Mouse (Mus musculus) CH12.LX (cell line): ENCODE measurements around the gene Htra2.

ENCODE experiments used
- BHLHE40 ChIP-seq: IDR thresholded peaks from 2 replicates; pipeline ENCODE4 v1.6.1; 2011; ENCODE audit warnings: mild to moderate bottlenecking, low read depth, low read length, improper control_type of control experiment
- CTCF ChIP-seq, 2 experiments: IDR thresholded peaks in 1 of 2; conservative IDR thresholded peaks in 1 of 2; 2 replicates each; pipeline ENCODE4 v1.5.1; 2011 to 2012; ENCODE audit warnings: low read depth in 2 of 2, low read length in 2 of 2, improper control_type of control experiment in 1 of 2, inconsistent platforms in 1 of 2, mild to moderate bottlenecking in 1 of 2, moderate library complexity in 1 of 2
- E2F4 ChIP-seq: IDR thresholded peaks from 2 replicates; pipeline ENCODE4 v1.6.1; 2011; ENCODE audit warnings: low read depth, low read length, improper control_type of control experiment; ENCODE audit not compliant: insufficient replicate concordance
- ETS1 ChIP-seq: conservative IDR thresholded peaks from 2 replicates; pipeline ENCODE4 v1.6.1; 2012; ENCODE audit warnings: low read depth, mild to moderate bottlenecking, inconsistent platforms, low read length, improper control_type of control experiment, moderate library complexity
- JUND ChIP-seq: conservative IDR thresholded peaks from 2 replicates; pipeline ENCODE4 v1.6.1; 2011; ENCODE audit warnings: low read depth, low read length, improper control_type of control experiment
- MYC ChIP-seq: IDR thresholded peaks from 2 replicates; pipeline ENCODE4 v1.6.1; 2011; ENCODE audit warnings: low read depth, mild to moderate bottlenecking, improper control_type of control experiment, low read length
- POLR2A ChIP-seq: IDR thresholded peaks from 2 replicates; pipeline ENCODE4 v1.6.1; 2011; ENCODE audit warnings: low read depth, mild to moderate bottlenecking, improper control_type of control experiment, low read length
- UBTF ChIP-seq: IDR thresholded peaks from 2 replicates; pipeline ENCODE4 v1.6.1; 2012; ENCODE audit warnings: low read depth, mild to moderate bottlenecking, inconsistent platforms, low read length, improper control_type of control experiment, moderate library complexity
- USF1 ChIP-seq: IDR thresholded peaks from 2 replicates; pipeline ENCODE4 v1.6.1; 2014; ENCODE audit warnings: low read depth, mild to moderate bottlenecking, inconsistent platforms, low read length, improper control_type of control experiment
- ZNF384 ChIP-seq: IDR thresholded peaks from 2 replicates; pipeline ENCODE4 v1.6.1; 2012; ENCODE audit warnings: low read depth, low read length, improper control_type of control experiment, inconsistent platforms

GRCm38 (mm10) chr6:83086121-83087035, 31.3 kb upstream of the Htra2 start, which contains the start of gene Lbx2:
- no peak for TF ChIP-seq ETS1
- no peak for TF ChIP-seq ZNF384
- TF ChIP-seq CTCF (conservative IDR thresholded peaks at IDR 0.05 in 1 of 2, IDR thresholded peaks at IDR 0.05 in 1 of 2; ENCODE audit: low read depth in 2 of 2, low read length in 2 of 2), result no peak
- no peak for TF ChIP-seq MYC
- TF ChIP-seq USF1, result no peak
- TF ChIP-seq UBTF, result no peak
- no peak for TF ChIP-seq BHLHE40
- TF ChIP-seq POLR2A, result no peak
- no peak for TF ChIP-seq JUND
- TF ChIP-seq E2F4, result no peak
